Comparison of ENCODE assay signal across 20 mouse cellular contexts in genomic region chr16:45720022-45720630, GRCm38 (mm10). TPM values are rescaled to one million over a fixed set of nuclear protein-coding genes. Genes with fewer than 3 reads are reported as not detected.
DNase-seq lines count a peak whose midpoint lies in the region; ATAC-seq and TF ChIP-seq lines count a peak whose summit lies in the region.
"Had no signal": no experiment of that assay in that cellular context is flagged by ENCODE, and none has a peak within 500 bp of the region (broad histone marks: within the 10 kb centered on the region; RNA-seq: fewer than 3 reads in every experiment).

No protein-coding gene starts in this region.

- H3K4me1 ChIP-seq in kidney, embryonic 14.5 days (ENCODE audit: control insufficient read depth, insufficient read depth, low read length) = peaks cover 3% of the 10 kb centered on the region; the same call in 1 of the 2 replicates

- no peak overlapping the region; the same call in 1 of the 2 replicates for H3K4me3 ChIP-seq in layer of hippocampus, adult 2 months
- H3K4me3 ChIP-seq in myocyte = no peak overlapping the region
- H3K4me3 ChIP-seq in kidney, embryonic 14.5 days (ENCODE audit: low read length) = no peak overlapping the region
- H3K4me3 ChIP-seq: forebrain, embryonic 12.5 days; gastrocnemius, adult 2 months; heart, embryonic 15.5 days; limb, embryonic 15.5 days; megakaryocyte, embryonic 14.5 days had no signal

- 83% methylated on average over 10 of the region's 10 CpGs for WGBS in kidney, embryonic 14.5 days

- H3K4me2 ChIP-seq in myocyte (ENCODE audit: low read depth) = peak overlapping the region; percentile 27
- no peak overlapping the region for H3K4me2 ChIP-seq in kidney, embryonic 14.5 days (replicated peaks; ENCODE audit: low read depth, low read length)
- H3K4me2 ChIP-seq: forebrain, embryonic 12.5 days; heart, embryonic 15.5 days; limb, embryonic 15.5 days had no signal

- H3K27me3 ChIP-seq in myocyte (ENCODE audit: control insufficient read depth, insufficient read depth, insufficient read length) = no peaks in the 10 kb centered on the region
- no peaks in the 10 kb centered on the region for H3K27me3 ChIP-seq in kidney, embryonic 14.5 days (ENCODE audit: control insufficient read depth, insufficient read depth, low read length)
- H3K27me3 ChIP-seq: forebrain, embryonic 12.5 days had no signal

- peak overlapping the region; percentile 97; the same call in 1 of the 2 replicates for H3K27ac ChIP-seq in layer of hippocampus, adult 2 months
- no peak overlapping the region for H3K27ac ChIP-seq in kidney, embryonic 14.5 days (ENCODE audit: low read depth, low read length)
- H3K27ac ChIP-seq: forebrain, embryonic 12.5 days; gastrocnemius, adult 2 months; heart, embryonic 15.5 days; limb, embryonic 15.5 days had no signal

- intact Hi-C loops in left cerebral cortex, postnatal 36 days (cut with DNase I) = loop anchor here (5.0 kb wide), 1 partner anchor 33 kb away; no protein-coding TSS in a partner anchor

- no peaks in the 10 kb centered on the region for H3K36me3 ChIP-seq in myocyte (ENCODE audit: control insufficient read depth, insufficient read depth)
- H3K36me3 ChIP-seq in kidney, embryonic 14.5 days (ENCODE audit: control insufficient read depth, insufficient read depth, low read length) = no peaks in the 10 kb centered on the region
- H3K36me3 ChIP-seq: heart, embryonic 15.5 days had no signal

- no peak for TF ChIP-seq CTCF in layer of hippocampus, adult 2 months (conservative IDR thresholded peaks at IDR 0.05)

- H3K9ac ChIP-seq in kidney, embryonic 14.5 days (ENCODE audit: low read depth, low read length) = no peak overlapping the region
- H3K9ac ChIP-seq: forebrain, embryonic 12.5 days; heart, embryonic 15.5 days; limb, embryonic 15.5 days; liver, postnatal 0 days had no signal

- H3K79me2 ChIP-seq in myocyte (ENCODE audit: control insufficient read depth, insufficient read depth) = no peaks in the 10 kb centered on the region

- TF ChIP-seq POLR2A in myocyte (IDR thresholded peaks at IDR 0.05; ENCODE audit: insufficient read length, low read depth) = no peak

- no peaks in the 10 kb centered on the region for H3K9me3 ChIP-seq in kidney, embryonic 14.5 days (ENCODE audit: control insufficient read depth, low read length)
- H3K9me3 ChIP-seq: forebrain, embryonic 12.5 days; heart, embryonic 15.5 days; limb, embryonic 15.5 days; megakaryocyte, embryonic 14.5 days had no signal

- no peak overlapping the region for H3ac ChIP-seq in myocyte (ENCODE audit: control insufficient read depth, insufficient read length)

- DNase-seq in layer of hippocampus, adult 2 months (ENCODE audit: low spot score in 2 of 2) = no peak
- no peak for DNase-seq in layer of hippocampus, postnatal 25 days (ENCODE audit: extremely low spot score in 1 of 2, low spot score in 1 of 2)
- peak; percentile 71 for DNase-seq in cerebellum, adult 11-12 months
- peak; percentile 53 for DNase-seq in cerebellum, adult 8-10 months
- no peak for DNase-seq in left cerebral cortex, postnatal 36 days (ENCODE audit: low spot score in 2 of 2)
- DNase-seq: gastrocnemius, adult 2 months; kidney, adult 11 months; kidney, postnatal 25 days; layer of hippocampus, adult 9-11 months; liver, postnatal 0 days; lung, postnatal 14 days; spleen, adult 18-20 months had no signal

- ATAC-seq in kidney, embryonic 14.5 days (ENCODE audit: low FRiP score, low TSS enrichment) = no peak
- ATAC-seq: liver, postnatal 0 days had no signal

TF ChIP-seq in myocyte, 11 proteins besides CTCF, POLR2A, EP300 and RAD21:
- TF ChIP-seq POLR2AphosphoS2 (IDR thresholded peaks at IDR 0.05; ENCODE audit: insufficient read length, low read depth) = no peak
- TF ChIP-seq TCF3 (IDR thresholded peaks at IDR 0.05; ENCODE audit: insufficient read length, low read depth) = no peak
- TF ChIP-seq TCF12 (IDR thresholded peaks at IDR 0.05; ENCODE audit: insufficient read depth, poor library complexity, severe bottlenecking) = no peak
- no peak for TF ChIP-seq REST (IDR thresholded peaks at IDR 0.05; ENCODE audit: insufficient read depth, insufficient read length)
- TF ChIP-seq MAX (IDR thresholded peaks at IDR 0.05; ENCODE audit: low read depth) = no peak
- TF ChIP-seq CEBPB (IDR thresholded peaks at IDR 0.05; ENCODE audit: insufficient read depth, poor library complexity, severe bottlenecking) = no peak
- no peak for TF ChIP-seq SRF (IDR thresholded peaks at IDR 0.05; ENCODE audit: control insufficient read depth, insufficient read length, low read depth)
- no peak for TF ChIP-seq E2F4 (IDR thresholded peaks at IDR 0.05; ENCODE audit: insufficient read depth)
- no peak for TF ChIP-seq MYOG (IDR thresholded peaks at IDR 0.05; ENCODE audit: control insufficient read depth in 1 of 3, insufficient read depth in 1 of 3, insufficient read length in 2 of 3, low read depth in 2 of 3)
- TF ChIP-seq MYOD1 (IDR thresholded peaks at IDR 0.05; ENCODE audit: control insufficient read depth in 1 of 3, insufficient read length in 2 of 3, low read depth in 2 of 3) = no peak
- TF ChIP-seq USF1 (IDR thresholded peaks at IDR 0.05; ENCODE audit: low read depth) = no peak

RNA-seq across cellular contexts. Expression of gene Tagln3, which starts 4.3 kb away (rescaled TPM):
- 100 to 1,000 TPM; 246 to 258 TPM for total RNA-seq in layer of hippocampus, adult 2 months (2021)
- total RNA-seq in layer of hippocampus, postnatal 25 days (2021) = 100 to 1,000 TPM; 259 to 275 TPM
- 0.19 TPM for polyA plus RNA-seq in myocyte (2012; fragmentation: generic; extraction: Trizol)
- polyA plus RNA-seq in kidney, embryonic 14.5 days (2014; fragmentation: Nextera tagmentation; extraction: Ambion mirVana) = 8.0 and 8.5 TPM in 2 replicates
- total RNA-seq in left cerebral cortex, postnatal 36 days (2021) = 100 to 1,000 TPM; 301 to 357 TPM
- total RNA-seq: granulocyte monocyte progenitor cell, adult 5-6 weeks; hematopoietic stem cell, adult 5-6 weeks had no signal
- polyA plus RNA-seq: liver, postnatal 0 days had no signal

RNA-seq across cellular contexts. Expression of gene Abhd10, which starts 22.6 kb away (rescaled TPM):
- 10 to 100 TPM; 19.8 to 20.5 TPM for total RNA-seq in layer of hippocampus, adult 2 months (2021)
- total RNA-seq in layer of hippocampus, postnatal 25 days (2021) = 10 to 100 TPM; 16.9 to 21.0 TPM
- 6.9 TPM for polyA plus RNA-seq in myocyte (2012; fragmentation: generic; extraction: Trizol)
- 36.5 and 38.8 TPM in 2 replicates for polyA plus RNA-seq in kidney, embryonic 14.5 days (2014; fragmentation: Nextera tagmentation; extraction: Ambion mirVana)
- 10 to 100 TPM; 19.5 to 27.1 TPM for total RNA-seq in left cerebral cortex, postnatal 36 days (2021)

RNA-seq across cellular contexts. Expression of gene Tmprss7, which starts 26.7 kb away (rescaled TPM):
- total RNA-seq in layer of hippocampus, adult 2 months (2021) = 1 to 10 TPM in 1 of 2 experiments, under 1 TPM in 1; 0.44 to 1.0 TPM
- total RNA-seq in layer of hippocampus, postnatal 25 days (2021) = under 1 TPM; 0.64 to 0.89 TPM
- not detected for polyA plus RNA-seq in myocyte (2012; fragmentation: generic; extraction: Trizol)
- not detected in 2 replicates for polyA plus RNA-seq in kidney, embryonic 14.5 days (2014; fragmentation: Nextera tagmentation; extraction: Ambion mirVana)
- 1 to 10 TPM; 2.9 to 3.7 TPM for total RNA-seq in left cerebral cortex, postnatal 36 days (2021)
- total RNA-seq: gastrocnemius, adult 2 months had no signal
- polyA plus RNA-seq: heart, embryonic 15.5 days had no signal

Comparison
In these comparisons a context has a peak if more than half of its experiments do, and no peak if none do; other contexts are left out.
1. DNase-seq: peak in cerebellum, adult 11-12 months (single experiment) and cerebellum, adult 8-10 months (single experiment); none in layer of hippocampus, adult 2 months (0 of 2), layer of hippocampus, postnatal 25 days (0 of 2) and left cerebral cortex, postnatal 36 days (0 of 2).